Mouse (Mus musculus) gastrocnemius, postnatal 4 days (tissue): ENCODE results near the gene Zzz3. TPM values are rescaled to one million over a fixed set of nuclear protein-coding genes. Genes with fewer than 3 reads are reported as not detected.

Experiments
- DNase-seq, 2 experiments: peaks; one replicate each; pipeline ENCODE4 v3.0.0; 2021 to 2022; ENCODE audit warnings: low spot score in 2 of 2, mixed read lengths in 2 of 2
- total RNA-seq, 2 experiments: library from RNA; stranded (reverse); gene quantifications; 2 replicates each; pipeline ENCODE4 v1.2.3; 2021

Gene Zzz3
- total RNA-seq, 2 experiments from 2014 or later: 30.1 to 35.8 TPM

- DNase-seq: no peak
These were observed 70.1 kb downstream of the Zzz3 start for GRCm38 (mm10) chr3:152465338-152465737.

GRCm38 (mm10) chr3:152466849-152467248 is 71.6 kb downstream of the Zzz3 start:
- no peak for DNase-seq

GRCm38 (mm10) chr3:152467312-152467711 is 72.0 kb downstream of the Zzz3 start:
- no peak for DNase-seq

- no peak for DNase-seq
These were observed 72.8 kb downstream of the Zzz3 start for GRCm38 (mm10) chr3:152468032-152468431.

- DNase-seq: no peak
These were observed 73.3 kb downstream of the Zzz3 start for GRCm38 (mm10) chr3:152468569-152469041.

GRCm38 (mm10) chr3:152469423-152470200 is 74.3 kb downstream of the Zzz3 start:
- no peak for DNase-seq

GRCm38 (mm10) chr3:152470347-152470746 is 75.1 kb downstream of the Zzz3 start:
- no peak for DNase-seq

- no peak for DNase-seq
These were observed 77.4 kb downstream of the Zzz3 start for GRCm38 (mm10) chr3:152472676-152473075.

- peak in 1 of 2 experiments; percentile 61 for DNase-seq
These were observed 79.5 kb downstream of the Zzz3 start for GRCm38 (mm10) chr3:152474582-152475277.

- DNase-seq: no peak
These were observed 80.0 kb downstream of the Zzz3 start for GRCm38 (mm10) chr3:152475278-152475669.

GRCm38 (mm10) chr3:152475894-152476293 is 80.6 kb downstream of the Zzz3 start:
- no peak for DNase-seq

- peak in 1 of 2 experiments; percentile 57 for DNase-seq
These were observed 82.7 kb downstream of the Zzz3 start for GRCm38 (mm10) chr3:152477796-152478527.

- DNase-seq: peak in 1 of 2 experiments; percentile 29
These were observed 83.5 kb downstream of the Zzz3 start for GRCm38 (mm10) chr3:152478599-152479435.

GRCm38 (mm10) chr3:152480336-152480735 is 85.1 kb downstream of the Zzz3 start:
- DNase-seq: no peak

- DNase-seq: no peak
These were observed 86.9 kb downstream of the Zzz3 start for GRCm38 (mm10) chr3:152482182-152482581.

GRCm38 (mm10) chr3:152483800-152484199 is 88.5 kb downstream of the Zzz3 start:
- no peak for DNase-seq

GRCm38 (mm10) chr3:152484206-152484605 is 88.9 kb downstream of the Zzz3 start:
- no peak for DNase-seq

- DNase-seq: no peak
These were observed 93.7 kb downstream of the Zzz3 start for GRCm38 (mm10) chr3:152488964-152489363.

- DNase-seq: no peak
These were observed 95.2 kb downstream of the Zzz3 start for GRCm38 (mm10) chr3:152490423-152490822.

GRCm38 (mm10) chr3:152492241-152492640 is 97.0 kb downstream of the Zzz3 start:
- DNase-seq: no peak

GRCm38 (mm10) chr3:152493813-152494212 is 98.5 kb downstream of the Zzz3 start:
- DNase-seq: no peak
